Mouse (Mus musculus) hindbrain, embryonic 14.5 days (tissue): ENCODE data around the gene Aldh3a2. TPM values are rescaled to one million over a fixed set of nuclear protein-coding genes. Genes with fewer than 3 reads are reported as not detected.
A peak's percentile ranks its signal among the peaks of the same experiment; 100 is the strongest.
"Not testable (repeated sequence)": the region's sequence is repeated elsewhere in the genome, so short reads cannot be mapped to it uniquely, and the experiment has no call there.

Experiments
- ATAC-seq: fragments of 200-750 bp; cut with Nextera tagmentation; 2 replicates; pipeline ENCODE4 v1.8.0; 2017; ENCODE audit warnings: moderate number of reproducible peaks, mild to moderate bottlenecking, moderate TSS enrichment, moderate library complexity; ENCODE audit not compliant: low FRiP score
- DNase-seq: peaks from one replicate; pipeline ENCODE4 v3.0.0-alpha.2; 2015; ENCODE audit warnings: low spot score
- H3K27ac ChIP-seq: fragments of 300-500 bp; sonication (generic); 2 replicates; pipeline ENCODE4 v1.5.1; 2014; ENCODE audit warnings: mild to moderate bottlenecking, moderate library complexity
- H3K27me3 ChIP-seq: fragments of 300-500 bp; sonication (generic); 2 replicates; pipeline ENCODE4 v1.6.1; 2014; ENCODE audit warnings: mild to moderate bottlenecking, low read length, mixed read lengths; ENCODE audit not compliant: control insufficient read depth, insufficient read depth
- H3K36me3 ChIP-seq: fragments of 300-500 bp; sonication (generic); replicated peaks from 2 replicates; pipeline ENCODE4 v1.6.1; 2014; ENCODE audit not compliant: control insufficient read depth, insufficient read depth
- H3K4me1 ChIP-seq: fragments of 300-500 bp; sonication (generic); replicated peaks from 2 replicates; pipeline ENCODE4 v1.6.1; 2014; ENCODE audit warnings: antibody characterized with exemption, low read length, mixed read lengths; ENCODE audit not compliant: control insufficient read depth, insufficient read depth
- H3K4me2 ChIP-seq: fragments of 300-500 bp; sonication (generic); replicated peaks from 2 replicates; pipeline ENCODE4 v1.6.1; 2014; ENCODE audit warnings: mild to moderate bottlenecking, moderate library complexity
- H3K4me3 ChIP-seq: fragments of 300-500 bp; sonication (generic); replicated peaks from 2 replicates; pipeline ENCODE4 v1.5.1; 2014; ENCODE audit warnings: mild to moderate bottlenecking, low read length
- H3K9ac ChIP-seq: fragments of 300-500 bp; sonication (generic); 2 replicates; pipeline ENCODE4 v1.6.1; 2014
- H3K9me3 ChIP-seq: fragments of 300-500 bp; sonication (generic); 2 replicates; pipeline ENCODE4 v1.6.1; 2016; ENCODE audit warnings: low read length; ENCODE audit not compliant: control insufficient read depth
- WGBS: fragments of 180-500 bp; shearing (Covaris S2); extraction: QIAGEN DNeasy Blood & Tissue Kit; methylation state at CpG from one replicate; pipeline ENCODE4 v1.1.7; 2014; 5-methylcytosine and 5-hydroxymethylcytosine counted together
- polyA plus RNA-seq: library from polyadenylated mRNA; unstranded; fragments of >200 nt; fragmentation: Nextera tagmentation; extraction: Ambion mirVana; gene quantifications from 2 replicates; pipeline ENCODE4 v1.2.1, GENCODE M21; 2014

The Aldh3a2 gene
- polyA plus RNA-seq, 1 experiment from 2014 or later, result 28.0 TPM

- H3K9ac ChIP-seq, result peak within 1 kb of the TSS; percentile 100
- under 1% methylated on average over 68 of the region's 69 CpGs for WGBS
- no peaks in the 10 kb centered on the region for H3K27me3 ChIP-seq
- peak within 1 kb of the TSS; percentile 77 for H3K4me2 ChIP-seq
- peak within 1 kb of the TSS; percentile 97 for H3K4me3 ChIP-seq
- peak within 1 kb of the TSS; percentile 100 for H3K27ac ChIP-seq
- H3K4me1 ChIP-seq, result peaks cover 42% of the 10 kb centered on the region
- no peaks in the 10 kb centered on the region for H3K9me3 ChIP-seq
- ATAC-seq (peak; percentile 97), DNase-seq (peak; percentile 99)
- no peaks in the 10 kb centered on the region for H3K36me3 ChIP-seq
Observed at GRCm38 (mm10) chr11:61174821-61175658, 92.2 kb downstream of the Aldh3a2 start, which contains the start of gene Usp22. TSS of gene Usp22 (minus strand) at chr11:61175055.

GRCm38 (mm10) chr11:61174291-61174820, 92.9 kb downstream of the Aldh3a2 start:
- H3K4me3 ChIP-seq, result peak overlapping the region; percentile 97
- WGBS, result under 1% methylated on average over 28 of the region's 28 CpGs
- H3K27me3 ChIP-seq, result no peaks in the 10 kb centered on the region
- H3K9ac ChIP-seq, result peak overlapping the region; percentile 100
- peak; percentile 79 for DNase-seq
- H3K36me3 ChIP-seq, result no peaks in the 10 kb centered on the region
- peaks cover 48% of the 10 kb centered on the region for H3K4me1 ChIP-seq
- peak overlapping the region; percentile 77 for H3K4me2 ChIP-seq
- H3K27ac ChIP-seq, result peak overlapping the region; percentile 100
- H3K9me3 ChIP-seq, result no peaks in the 10 kb centered on the region
- peak; percentile 29 for ATAC-seq

GRCm38 (mm10) chr11:61173477-61173876, 93.8 kb downstream of the Aldh3a2 start:
- peaks cover 57% of the 10 kb centered on the region for H3K4me1 ChIP-seq
- not testable (repeated sequence) for H3K9me3 ChIP-seq, ATAC-seq, H3K27me3 ChIP-seq, H3K36me3 ChIP-seq, H3K27ac ChIP-seq, DNase-seq
- 34% methylated on average over 15 of the region's 15 CpGs for WGBS
- peak overlapping the region; percentile 97 for H3K4me3 ChIP-seq
- peak overlapping the region; percentile 100 for H3K9ac ChIP-seq
- peak overlapping the region; percentile 77 for H3K4me2 ChIP-seq

Other genes with a start within 250 kb of the Aldh3a2 start
- gene Kcnj12, start 244.9 kb downstream of the Aldh3a2 start, polyA plus RNA-seq, result 3.3 and 4.3 TPM in 2 replicates
- gene Tnfrsf13b, start 140.7 kb downstream of the Aldh3a2 start, polyA plus RNA-seq, result 0.96 and 1.1 TPM in 2 replicates
- 473 and 509 TPM in 2 replicates for gene Usp22, start 92.4 kb downstream of the Aldh3a2 start, polyA plus RNA-seq
- gene Aldh3a1, start 59.9 kb downstream of the Aldh3a2 start, polyA plus RNA-seq, result 0.16 TPM in 1 of 2 replicates, not detected in the other
- gene Slc47a2, start 75.4 kb upstream of the Aldh3a2 start, polyA plus RNA-seq, result 0.08 TPM in 1 of 2 replicates, not detected in the other
- 0.13 TPM in 1 of 2 replicates, not detected in the other for gene Slc47a1, start 110.9 kb upstream of the Aldh3a2 start, polyA plus RNA-seq
- 8.4 and 9.8 TPM in 2 replicates for gene Rnf112, start 186.7 kb upstream of the Aldh3a2 start, polyA plus RNA-seq
- gene Mfap4, start 218.0 kb upstream of the Aldh3a2 start, polyA plus RNA-seq, result 52.4 and 56.6 TPM in 2 replicates
- gene Mapk7, start 226.9 kb upstream of the Aldh3a2 start, polyA plus RNA-seq, result 57.9 and 61.6 TPM in 2 replicates
- gene B9d1, start 237.7 kb upstream of the Aldh3a2 start, polyA plus RNA-seq, result 26.5 and 37.4 TPM in 2 replicates